Mouse (Mus musculus) layer of hippocampus, adult 8-10 months (tissue): Measurements from ENCODE around the gene Sp2. TPM values are rescaled to one million over a fixed set of nuclear protein-coding genes. Genes with fewer than 3 reads are reported as not detected.
A peak's percentile ranks its signal among the peaks of the same experiment; 100 is the strongest.

Experiments used
- DNase-seq, 2 experiments: peaks; one replicate each; pipeline ENCODE4 v3.0.0; 2022; ENCODE audit warnings: low spot score in 2 of 2
- total RNA-seq, 4 experiments: library from RNA; stranded (reverse); gene quantifications; 2 replicates each; pipeline ENCODE4 v1.2.4; 2022

Gene Sp2
- total RNA-seq, 4 experiments from 2014 or later = 9.6 to 14.2 (median 11.8) TPM

- no peak for DNase-seq
Measured at GRCm38 (mm10) chr11:96940578-96941465, 41.9 kb downstream of the Sp2 start.

GRCm38 (mm10) chr11:96938426-96938800 lies 44.3 kb downstream of the Sp2 start:
- DNase-seq = no peak

GRCm38 (mm10) chr11:96937549-96938425 lies 45.0 kb downstream of the Sp2 start:
- DNase-seq = no peak

- no peak for DNase-seq
Measured at GRCm38 (mm10) chr11:96935872-96936650, 46.7 kb downstream of the Sp2 start.

- peak; percentile 49 to 63 for DNase-seq
Measured at GRCm38 (mm10) chr11:96934921-96935356, 47.8 kb downstream of the Sp2 start.

- no peak for DNase-seq
Measured at GRCm38 (mm10) chr11:96933562-96934276, 49.0 kb downstream of the Sp2 start.

- DNase-seq = no peak
Measured at GRCm38 (mm10) chr11:96931327-96932062, 51.3 kb downstream of the Sp2 start.

GRCm38 (mm10) chr11:96929766-96930331 lies 52.9 kb downstream of the Sp2 start:
- no peak for DNase-seq

GRCm38 (mm10) chr11:96929096-96929765 lies 53.5 kb downstream of the Sp2 start:
- DNase-seq = no peak

- no peak for DNase-seq
Measured at GRCm38 (mm10) chr11:96928691-96929090, 54.1 kb downstream of the Sp2 start.

- no peak for DNase-seq
Measured at GRCm38 (mm10) chr11:96928088-96928487, 54.7 kb downstream of the Sp2 start, which contains the start of gene Prr15l. Gene Prr15l, plus strand, starts transcription at chr11:96928104.

GRCm38 (mm10) chr11:96926587-96926986 lies 56.2 kb downstream of the Sp2 start:
- no peak for DNase-seq

GRCm38 (mm10) chr11:96925469-96926148 lies 57.1 kb downstream of the Sp2 start:
- DNase-seq = no peak

GRCm38 (mm10) chr11:96924861-96925260 lies 57.9 kb downstream of the Sp2 start:
- no peak for DNase-seq

GRCm38 (mm10) chr11:96919003-96919402 lies 63.8 kb downstream of the Sp2 start:
- DNase-seq = no peak

- DNase-seq = no peak
Measured at GRCm38 (mm10) chr11:96917415-96917814, 65.3 kb downstream of the Sp2 start.

GRCm38 (mm10) chr11:96916885-96917396 lies 65.8 kb downstream of the Sp2 start:
- no peak for DNase-seq
